Mouse (Mus musculus): ENCODE results near the gene Plcz1.

GRCm38 (mm10) chr6:139964895-139965294 is 76.4 kb downstream of the Plcz1 start:
- TF ChIP-seq POLR2A (IDR thresholded peaks at IDR 0.05; ENCODE audit: borderline replicate concordance, extremely low read depth, insufficient read depth, insufficient read length, poor library complexity, severe bottlenecking) (no peak), CTCF (IDR thresholded peaks at IDR 0.05; ENCODE audit: borderline replicate concordance, extremely low read depth, insufficient read depth, insufficient read length) (no peak)
